Mouse (Mus musculus): ENCODE measurements around the gene Nectin4. TPM values are rescaled to one million over a fixed set of nuclear protein-coding genes. Genes with fewer than 3 reads are reported as not detected.

Nectin4 gene
- total RNA-seq, 2 experiments from 2014 or later = 0.53 TPM; not detected in 1

- ATAC-seq (replicated peaks; ENCODE audit: low FRiP score, poor library complexity, severe bottlenecking) = no peak
These were observed 40.3 kb downstream of the Nectin4 start for GRCm38 (mm10) chr1:171410231-171410630.

- peak; percentile 97 for ATAC-seq (replicated peaks; ENCODE audit: low FRiP score, poor library complexity, severe bottlenecking)
These were observed 41.1 kb downstream of the Nectin4 start, which contains the start of gene Usf1 for GRCm38 (mm10) chr1:171410947-171411484. Gene Usf1, plus strand, starts transcription at chr1:171411313.

DNA sequence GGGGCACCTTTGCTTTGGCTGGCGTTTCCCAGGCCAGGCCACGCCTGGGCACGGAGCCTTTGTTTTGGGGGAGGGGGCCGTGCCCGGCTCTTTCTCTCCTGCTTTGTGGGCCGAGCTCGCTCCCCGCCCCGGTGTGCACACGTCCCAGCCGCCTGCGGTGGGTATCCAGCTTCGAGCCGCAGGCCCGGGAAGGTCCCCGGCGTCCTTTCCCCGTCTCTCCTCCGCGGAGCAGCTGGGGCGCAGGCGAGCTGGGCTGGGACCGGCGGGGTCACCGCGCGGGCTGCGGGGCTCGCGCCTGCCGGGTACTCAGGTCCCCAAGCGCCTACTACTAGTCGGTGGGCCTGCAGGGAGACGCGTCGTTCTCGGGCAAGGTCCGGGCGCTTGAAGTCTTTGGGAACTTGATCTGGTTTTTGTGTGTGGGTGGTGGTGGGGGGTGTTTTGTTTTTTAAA is 41.6 kb downstream of the Nectin4 start:
- peak; percentile 37 for ATAC-seq (replicated peaks; ENCODE audit: low FRiP score, poor library complexity, severe bottlenecking)

DNA sequence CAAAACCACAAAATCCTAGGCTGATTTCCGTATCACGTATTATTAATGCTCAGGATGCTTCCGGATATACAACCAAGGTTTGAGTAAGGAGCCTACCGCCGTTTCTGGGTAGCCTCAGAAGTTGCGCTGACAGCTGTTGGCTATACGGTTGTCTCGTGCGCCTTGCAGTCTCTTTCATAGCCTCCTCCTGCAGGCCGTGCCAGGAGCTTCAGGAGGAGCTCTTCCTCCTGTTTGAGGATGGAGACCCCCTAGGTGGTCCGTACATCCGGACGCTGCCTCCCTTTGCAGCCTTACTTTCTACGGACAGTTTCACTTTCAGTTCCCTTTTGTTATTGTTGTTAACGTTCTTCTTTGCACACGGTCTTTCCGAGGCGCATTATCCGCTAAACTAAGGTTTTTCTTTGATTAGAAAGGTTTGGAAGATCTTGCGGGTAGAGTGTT is 42.1 kb downstream of the Nectin4 start:
- 0 out of 2 replicates have a peak, but pooled peaks have one; percentile 26 for ATAC-seq (replicated peaks; ENCODE audit: low FRiP score, poor library complexity, severe bottlenecking)

DNA sequence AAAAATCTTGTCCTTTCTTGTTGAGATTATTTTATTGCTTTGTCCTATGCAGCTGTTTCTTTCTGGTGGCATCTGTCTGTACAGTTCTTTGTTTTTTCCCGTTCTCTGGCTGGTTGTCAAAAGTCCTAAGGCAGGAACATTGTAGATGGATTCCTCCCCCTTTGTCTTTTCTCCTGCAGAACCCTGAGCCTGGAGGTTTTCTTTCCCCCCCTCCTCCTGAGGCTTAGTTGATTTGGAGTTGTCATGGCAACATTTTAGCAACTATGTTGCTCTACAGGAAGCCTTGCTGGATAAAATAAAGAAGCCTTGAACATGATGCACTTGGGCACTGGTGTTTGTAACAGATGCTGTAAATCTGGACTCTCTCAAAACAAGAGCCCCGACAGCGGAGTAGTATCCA is 42.5 kb downstream of the Nectin4 start:
- no peak for ATAC-seq (replicated peaks; ENCODE audit: low FRiP score, poor library complexity, severe bottlenecking)

DNA sequence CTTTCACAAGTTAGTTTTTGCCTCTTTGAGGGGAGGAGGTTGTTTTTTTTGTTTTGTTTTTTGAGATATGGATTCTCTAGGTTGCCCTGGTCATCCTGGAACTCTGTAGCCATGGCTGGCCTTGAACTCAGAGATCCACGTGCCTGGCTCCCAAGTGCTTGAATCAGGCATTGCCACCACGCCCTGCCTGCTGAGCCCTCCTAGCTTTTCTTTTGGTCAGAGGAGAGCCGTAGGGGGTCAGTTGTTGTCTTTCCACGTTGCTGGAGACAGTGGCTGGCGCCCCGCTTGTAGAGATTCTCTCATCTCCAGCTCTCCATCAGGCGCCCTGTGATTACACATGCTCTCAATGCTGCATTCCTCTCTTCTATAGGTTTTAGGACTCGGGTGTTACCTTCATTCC is 43.7 kb downstream of the Nectin4 start:
- ATAC-seq (replicated peaks; ENCODE audit: low FRiP score, poor library complexity, severe bottlenecking) = no peak

DNA sequence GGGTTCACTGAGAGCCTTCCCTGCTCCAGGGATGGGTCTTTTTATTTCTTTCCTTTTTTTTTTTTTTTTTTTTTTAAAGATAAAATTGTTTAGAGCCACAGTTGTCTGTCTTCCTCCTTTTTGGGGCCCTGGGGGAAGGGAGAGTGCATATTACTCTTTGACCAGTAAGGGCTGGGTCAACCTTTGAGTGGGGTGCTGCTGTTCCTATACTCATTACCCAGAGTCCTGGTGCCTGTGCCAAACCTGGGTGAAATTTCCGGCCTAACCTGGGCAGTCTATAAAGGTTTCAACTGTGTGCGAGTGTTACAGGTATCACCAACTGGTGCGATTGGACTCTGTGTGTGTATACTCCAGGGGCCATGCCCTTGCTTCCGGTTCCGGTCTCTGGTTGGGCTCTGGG is 48.8 kb downstream of the Nectin4 start, which contains the start of gene Tstd1:
TSS of gene Tstd1 (plus strand) at position 213 of the 400 bp plus-strand sequence.
- no peak for ATAC-seq (replicated peaks; ENCODE audit: low FRiP score, poor library complexity, severe bottlenecking)

DNA sequence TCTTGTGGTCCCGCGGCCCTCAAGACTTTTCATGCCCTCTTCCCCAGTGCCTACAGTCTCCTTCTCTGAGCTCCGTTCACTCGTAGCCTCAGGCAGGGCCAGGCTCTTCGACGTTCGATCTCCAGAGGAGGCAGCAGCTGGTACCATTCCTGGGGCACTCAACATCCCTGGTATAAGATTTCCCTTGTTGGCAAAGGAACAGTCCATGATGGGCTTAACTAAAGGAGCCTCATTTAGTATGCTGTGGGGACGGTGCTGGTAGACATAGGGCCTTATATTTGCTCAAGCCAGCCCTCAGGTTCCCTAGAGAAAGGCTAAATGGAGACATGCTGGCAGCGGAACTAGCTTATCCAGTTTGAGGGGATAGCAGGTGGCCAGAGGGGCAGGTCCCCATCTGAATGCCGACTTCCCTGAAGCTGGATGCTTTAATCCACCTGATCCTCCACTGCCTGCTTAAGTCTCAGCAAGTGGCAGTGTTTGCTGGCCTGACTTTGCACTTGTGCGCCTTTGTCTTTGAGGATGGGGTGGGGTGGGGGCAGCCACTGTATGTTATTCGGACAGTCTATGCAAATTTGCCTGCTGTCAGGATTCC is 49.5 kb downstream of the Nectin4 start:
- no peak for ATAC-seq (replicated peaks; ENCODE audit: low FRiP score, poor library complexity, severe bottlenecking)

GRCm38 (mm10) chr1:171419905-171420304 is 50.0 kb downstream of the Nectin4 start:
- no peak for ATAC-seq (replicated peaks; ENCODE audit: low FRiP score, poor library complexity, severe bottlenecking)

GRCm38 (mm10) chr1:171422504-171423095 is 52.7 kb downstream of the Nectin4 start:
- ATAC-seq (replicated peaks; ENCODE audit: low FRiP score, poor library complexity, severe bottlenecking) = no peak

DNA sequence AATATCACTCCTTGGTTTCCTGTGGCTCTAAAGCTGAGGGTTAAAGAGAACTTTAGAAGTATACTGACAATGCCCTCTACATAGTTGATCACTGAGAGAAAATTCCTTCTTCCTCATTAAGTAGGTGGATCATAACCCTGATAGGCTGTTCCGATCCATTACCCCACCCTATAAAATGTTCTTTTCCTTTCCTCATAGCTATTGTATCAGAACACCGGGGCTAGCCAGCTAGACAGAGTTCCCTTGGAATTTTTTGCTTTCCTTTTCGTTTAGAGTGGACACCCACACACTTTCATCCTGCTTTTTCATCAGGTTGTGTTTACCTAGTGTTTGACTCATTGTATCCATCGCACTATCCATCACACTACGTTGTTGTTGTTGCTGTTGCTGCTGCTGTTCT is 54.7 kb downstream of the Nectin4 start:
- no peak for ATAC-seq (replicated peaks; ENCODE audit: low FRiP score, poor library complexity, severe bottlenecking)

DNA sequence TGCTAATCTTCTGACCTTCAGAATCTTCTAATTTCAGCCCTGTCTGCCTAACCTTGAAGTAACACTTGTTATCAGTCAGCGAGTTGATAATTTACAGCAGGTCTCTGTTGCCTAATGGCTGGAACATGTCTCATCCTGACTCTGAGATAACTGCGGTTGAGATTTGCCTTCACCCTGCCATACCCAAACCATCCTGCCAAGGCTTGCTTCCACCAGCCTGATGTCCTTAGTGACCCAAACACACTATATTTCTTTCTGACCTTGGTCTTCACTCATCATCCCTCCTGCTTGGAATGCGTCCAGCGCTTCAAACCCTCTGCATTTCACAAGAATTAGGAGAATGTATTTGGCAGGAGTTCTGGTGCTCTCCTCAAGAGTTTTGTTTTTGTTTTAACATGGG is 55.2 kb downstream of the Nectin4 start:
- no peak for ATAC-seq (replicated peaks; ENCODE audit: low FRiP score, poor library complexity, severe bottlenecking)

DNA sequence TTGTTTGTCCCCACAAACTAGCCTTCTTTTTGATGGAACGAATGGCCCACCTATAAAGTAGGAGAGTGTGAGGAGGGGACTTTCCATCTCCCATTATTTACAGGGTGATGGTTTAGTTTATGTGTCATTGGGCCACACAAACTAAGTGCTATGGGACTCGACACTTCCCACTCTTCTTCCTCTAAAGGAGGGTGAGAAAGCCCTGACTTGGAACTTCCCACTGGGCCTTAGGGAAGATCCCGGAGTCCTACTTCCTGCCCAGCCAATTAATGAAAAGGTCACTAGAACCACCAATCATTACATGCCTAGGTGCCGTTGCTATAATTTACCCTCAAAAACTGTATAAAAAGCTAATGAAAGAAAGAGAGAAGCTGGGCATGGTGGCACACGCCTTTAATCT is 62.3 kb downstream of the Nectin4 start:
- no peak for ATAC-seq (replicated peaks; ENCODE audit: low FRiP score, poor library complexity, severe bottlenecking)

GRCm38 (mm10) chr1:171435288-171435814 is 65.5 kb downstream of the Nectin4 start:
- ATAC-seq (replicated peaks; ENCODE audit: low FRiP score, poor library complexity, severe bottlenecking) = no peak

DNA sequence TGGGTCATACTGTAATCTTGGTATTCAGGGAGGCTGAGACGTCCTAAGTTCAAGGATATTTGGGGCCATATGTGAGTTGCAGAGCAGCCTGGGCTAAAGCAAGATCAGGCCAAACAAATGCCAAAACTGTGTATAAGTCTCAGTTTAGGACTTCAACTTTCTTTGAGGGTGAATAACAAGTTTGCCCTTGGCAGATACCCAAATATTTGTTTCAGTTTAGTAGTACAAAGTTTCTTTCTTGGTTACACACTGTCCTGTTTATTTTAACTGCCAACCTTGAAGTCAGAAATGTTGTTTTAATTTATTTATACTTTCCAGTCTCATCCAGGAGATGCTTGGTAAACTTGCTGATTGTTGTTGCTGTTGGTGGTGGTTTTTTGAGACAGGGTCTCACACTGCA is 66.1 kb downstream of the Nectin4 start:
- no peak for ATAC-seq (replicated peaks; ENCODE audit: low FRiP score, poor library complexity, severe bottlenecking)

DNA sequence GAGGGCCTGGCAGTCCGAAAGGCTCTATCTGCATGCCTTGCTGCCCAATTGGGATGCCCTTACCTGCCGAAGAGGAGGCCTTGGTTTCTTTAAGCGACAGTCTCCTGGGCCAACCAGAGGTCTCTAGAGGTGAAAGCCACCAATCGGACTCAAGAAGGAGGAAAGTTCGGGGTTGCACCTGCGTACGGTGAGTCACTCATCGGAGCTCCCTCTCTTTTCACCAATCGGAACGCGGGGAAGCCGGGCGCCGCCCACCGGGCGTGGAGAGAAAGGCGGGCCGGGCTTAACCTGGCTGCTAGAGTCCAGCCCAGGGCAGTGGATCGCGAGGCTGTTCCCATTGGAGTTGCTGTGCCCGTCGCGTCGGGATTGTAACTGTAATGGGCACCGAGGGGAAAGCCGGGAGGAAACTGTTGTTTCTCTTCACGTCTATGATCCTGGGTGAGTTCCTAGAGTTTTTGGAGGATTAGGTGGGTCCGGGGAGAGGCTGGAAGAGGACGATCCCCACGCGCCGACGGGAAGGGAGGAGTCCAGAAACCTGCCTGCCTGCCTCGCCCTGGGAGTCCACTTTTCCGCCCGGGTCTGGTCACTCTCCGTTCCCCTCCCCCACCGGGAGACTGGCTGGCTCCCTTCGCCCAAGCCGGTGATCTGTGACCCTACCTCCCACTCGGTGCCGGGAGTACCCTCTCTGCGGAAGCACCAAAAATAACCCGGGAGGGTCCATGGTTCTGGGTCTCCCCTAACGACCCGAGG is 67.5 kb downstream of the Nectin4 start, which contains the start of gene F11r:
TSS of gene F11r (plus strand) at position 272 of the 750 bp plus-strand sequence.
- ATAC-seq (replicated peaks; ENCODE audit: low FRiP score, poor library complexity, severe bottlenecking) = 0 out of 2 replicates have a peak, but pooled peaks have one; percentile 46
